Mouse (Mus musculus): ENCODE measurements at regions not wholly inside any gene's neighbourhood (a gene's known extent, or its start where the extent isn't known, plus 50 kb on each side); places are given as distances from the start of the nearest gene placed in this dataset.

DNA sequence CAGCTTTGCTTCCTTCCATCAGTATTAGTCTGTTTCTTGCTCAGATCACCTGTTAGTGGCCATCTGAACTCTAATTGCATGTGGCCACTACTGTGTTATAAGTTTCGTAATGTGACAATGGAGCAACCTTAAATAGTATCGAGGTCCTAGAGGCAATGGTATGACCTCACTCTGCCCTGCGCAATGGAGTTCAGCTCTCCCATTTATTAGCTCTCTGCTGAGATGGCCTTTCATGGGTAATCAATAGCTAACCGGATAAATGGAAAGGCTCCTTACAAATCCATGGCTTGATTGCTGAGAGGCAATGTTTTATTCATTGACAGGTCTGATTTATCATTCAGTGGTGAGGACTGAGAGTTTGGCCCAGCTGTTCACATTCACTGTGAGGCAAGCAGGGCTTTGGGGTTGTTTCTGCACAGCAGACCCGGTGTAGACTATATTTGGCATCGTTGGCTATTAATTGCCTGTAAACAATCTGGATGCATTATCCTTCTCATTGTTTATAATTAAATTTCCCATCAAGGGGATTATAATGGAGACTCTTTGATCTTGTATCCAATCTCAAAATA, 543.9 kb downstream of the Plekhb2 start:
- TF ChIP-seq GATA4 (IDR thresholded peaks at IDR 0.05; ENCODE audit: insufficient replicate concordance, low read length): no peak

DNA sequence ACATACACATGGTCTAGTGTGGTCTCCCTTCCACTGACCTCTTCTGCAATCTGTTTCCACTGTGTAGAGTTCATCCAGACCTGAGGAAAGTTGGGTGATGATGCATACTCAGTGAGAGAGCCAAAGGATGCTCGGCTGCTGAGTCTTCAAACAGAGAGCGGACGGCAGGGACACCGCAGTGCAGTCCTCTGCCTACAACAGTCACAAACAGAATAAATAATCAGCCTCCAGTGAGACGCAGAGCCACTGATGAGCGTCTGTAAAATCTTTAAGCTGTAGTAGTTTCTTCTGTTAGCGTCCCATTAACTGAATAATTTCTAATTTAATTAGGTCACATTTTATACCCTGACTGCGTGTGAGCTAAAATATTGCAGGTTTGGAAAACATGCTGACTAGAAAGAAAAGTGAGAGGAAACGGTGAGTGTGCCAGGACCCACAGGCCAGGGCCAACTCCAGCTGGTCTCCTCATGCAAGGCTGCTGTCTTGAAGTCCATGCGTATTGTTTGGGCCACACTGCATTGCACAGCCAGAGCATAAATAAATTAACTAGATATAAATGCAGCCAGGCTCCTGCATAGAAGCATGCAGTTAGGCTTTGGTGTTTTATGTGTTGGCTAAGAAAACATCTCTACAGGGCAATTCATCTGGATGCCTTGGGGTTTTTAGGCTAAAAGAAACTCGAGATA, 551.0 kb downstream of the Plekhb2 start:
- no peak for TF ChIP-seq GATA4 (IDR thresholded peaks at IDR 0.05; ENCODE audit: insufficient replicate concordance, low read length)

DNA sequence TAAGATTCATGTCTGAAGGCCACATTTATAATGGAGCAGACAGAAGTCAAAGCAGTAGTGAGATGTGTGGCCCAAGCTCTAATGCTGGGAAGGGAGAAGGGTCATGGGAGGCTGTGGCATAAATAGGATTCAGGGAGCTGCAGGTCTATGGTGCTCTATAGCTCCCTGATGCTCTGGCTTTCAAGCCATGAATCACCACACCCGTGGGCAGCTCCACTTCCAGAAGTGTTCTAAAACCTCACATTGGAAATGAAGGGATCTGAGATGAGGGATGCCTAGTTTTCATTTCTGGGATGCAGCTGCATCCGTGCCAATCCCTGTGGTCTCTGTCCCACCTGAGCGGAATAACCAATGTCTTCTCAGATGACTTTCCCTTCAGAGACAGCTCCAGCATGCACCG, 553.2 kb downstream of the Plekhb2 start:
- TF ChIP-seq GATA4 (IDR thresholded peaks at IDR 0.05; ENCODE audit: insufficient replicate concordance, low read length): no peak

DNA sequence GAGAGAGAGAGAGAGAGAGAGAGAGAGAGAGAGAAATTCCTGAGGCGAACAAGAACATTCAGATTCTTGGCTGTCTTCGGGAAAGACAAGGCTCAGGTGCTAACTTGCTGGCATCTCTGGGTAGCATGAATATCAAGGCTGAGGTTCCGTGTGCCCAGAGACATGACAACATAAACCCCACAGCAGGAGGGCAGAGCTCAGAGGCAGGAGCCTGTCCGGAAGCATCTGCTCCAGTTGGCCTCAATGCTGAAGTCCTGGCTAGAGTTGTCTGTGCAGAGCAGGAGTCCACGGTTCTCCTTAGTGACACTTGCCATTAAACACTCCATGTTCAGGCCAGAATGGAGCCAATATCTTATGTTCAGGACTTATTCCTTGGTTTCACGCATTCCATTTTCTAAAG, 555.6 kb downstream of the Plekhb2 start:
- no peak for TF ChIP-seq GATA4 (IDR thresholded peaks at IDR 0.05; ENCODE audit: insufficient replicate concordance, low read length)

DNA sequence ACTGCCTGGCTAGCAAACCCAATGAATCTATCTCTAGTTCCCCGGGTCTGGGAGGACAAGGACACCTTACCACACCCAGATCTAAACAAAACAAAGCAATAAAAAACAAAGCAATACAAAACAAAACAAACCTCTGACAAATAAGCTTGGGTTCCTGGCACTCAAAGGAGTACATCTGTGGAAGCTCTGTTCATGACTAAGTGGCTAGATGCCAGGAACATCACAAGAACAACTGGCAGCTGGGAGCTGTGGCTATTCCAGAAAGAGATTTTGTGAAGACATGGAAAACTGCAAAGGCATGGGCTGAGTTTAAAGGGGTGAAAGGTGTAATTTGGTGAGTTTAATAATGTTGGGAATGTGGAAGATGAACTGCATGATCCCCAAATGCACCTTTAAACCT, 565.9 kb downstream of the Plekhb2 start:
- no peak for TF ChIP-seq GATA4 (IDR thresholded peaks at IDR 0.05; ENCODE audit: insufficient replicate concordance, low read length)

DNA sequence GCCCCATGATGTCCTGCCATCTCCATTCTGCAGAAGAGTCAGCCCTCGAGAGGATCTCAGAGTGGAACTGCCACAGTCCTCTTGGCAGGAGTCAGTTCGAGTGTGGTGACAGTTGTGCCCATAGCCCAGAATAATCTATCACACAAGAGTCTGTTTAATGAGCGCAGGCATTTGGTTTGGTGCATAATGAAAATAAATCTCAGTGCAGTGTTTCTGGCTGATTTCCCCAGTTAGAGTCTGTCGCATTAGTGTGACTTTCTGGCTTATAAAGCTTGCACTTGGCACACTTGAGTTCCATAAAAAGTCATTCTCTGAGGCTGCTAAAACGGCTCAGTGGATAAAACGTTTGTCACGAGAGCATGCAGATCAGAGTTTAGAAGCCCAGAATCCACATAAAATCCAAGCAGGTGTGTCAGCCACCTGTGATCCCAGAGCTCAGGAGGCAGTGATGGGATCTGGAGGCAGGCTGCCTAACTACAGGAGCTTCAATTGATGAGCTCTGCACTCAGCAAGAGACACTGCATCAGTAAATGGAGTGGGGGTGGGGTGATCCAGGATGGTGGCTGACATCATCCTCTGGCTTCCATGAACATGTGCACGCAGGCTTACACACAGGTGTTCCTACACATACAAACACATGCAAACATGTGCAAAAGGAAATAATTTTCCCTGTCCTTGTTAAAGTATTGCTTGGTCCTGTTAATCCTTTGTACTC, 578.5 kb downstream of the Plekhb2 start:
- TF ChIP-seq GATA4 (IDR thresholded peaks at IDR 0.05; ENCODE audit: insufficient replicate concordance, low read length): no peak

DNA sequence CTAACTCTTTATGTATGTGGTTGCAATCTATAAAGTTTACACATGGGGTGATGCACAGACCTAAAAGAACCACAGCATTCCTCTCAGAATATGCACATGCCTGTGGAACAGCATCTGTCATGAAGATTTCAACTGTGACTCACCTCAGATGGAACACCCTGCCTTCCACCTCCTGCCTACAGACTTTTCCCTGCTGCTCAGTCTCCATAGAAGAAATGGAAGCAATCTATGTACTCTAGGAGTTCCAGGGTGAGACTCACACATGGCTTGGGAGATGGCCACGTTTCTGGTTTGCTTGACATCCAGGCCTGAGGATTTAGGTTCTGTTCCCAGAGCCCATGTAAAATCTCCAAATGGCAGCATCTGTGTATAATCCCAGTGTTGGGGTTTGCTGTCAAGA, 579.7 kb downstream of the Plekhb2 start:
- TF ChIP-seq GATA4 (IDR thresholded peaks at IDR 0.05; ENCODE audit: insufficient replicate concordance, low read length): no peak

DNA sequence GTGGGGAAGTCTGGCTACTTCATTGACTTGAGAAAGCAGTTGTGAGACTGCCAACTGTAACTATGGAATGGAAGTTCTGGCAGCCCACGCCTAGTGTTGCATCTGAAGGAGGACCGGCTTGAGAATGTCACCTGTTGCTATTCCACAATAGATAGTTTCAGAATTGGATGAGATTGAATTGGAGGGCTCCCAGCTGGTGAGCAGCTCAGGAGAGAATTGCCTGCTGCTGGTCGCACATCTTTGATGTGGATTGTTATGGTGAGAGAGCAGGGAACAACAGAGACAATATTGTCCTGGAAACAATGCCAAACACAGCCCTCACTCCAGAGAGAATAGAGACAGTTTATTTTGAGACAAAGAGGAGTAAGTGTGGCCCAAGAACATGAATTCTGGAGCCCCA, 585.9 kb downstream of the Plekhb2 start:
- no peak for TF ChIP-seq GATA4 (IDR thresholded peaks at IDR 0.05; ENCODE audit: insufficient replicate concordance, low read length)

DNA sequence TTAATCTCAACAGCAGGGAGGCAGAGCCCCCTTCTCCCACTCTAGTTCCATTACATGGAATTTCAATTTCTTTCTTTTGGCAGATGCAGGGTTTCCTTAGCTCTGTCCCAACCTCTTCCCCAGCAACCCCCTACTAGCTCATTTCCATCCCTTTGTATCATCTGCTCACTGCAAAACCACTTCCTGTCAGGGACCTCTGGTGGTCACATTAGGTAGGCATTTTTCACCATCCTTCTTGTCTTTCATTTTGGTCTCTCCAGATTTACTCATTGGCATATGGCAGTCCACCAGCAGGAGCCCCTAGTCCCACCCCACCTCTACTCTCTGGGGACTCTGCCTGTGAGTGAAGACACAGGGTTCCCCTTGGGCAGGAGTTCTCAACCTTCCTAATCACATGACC, 597.6 kb downstream of the Plekhb2 start:
- no peak for TF ChIP-seq GATA4 (IDR thresholded peaks at IDR 0.05; ENCODE audit: insufficient replicate concordance, low read length)

DNA sequence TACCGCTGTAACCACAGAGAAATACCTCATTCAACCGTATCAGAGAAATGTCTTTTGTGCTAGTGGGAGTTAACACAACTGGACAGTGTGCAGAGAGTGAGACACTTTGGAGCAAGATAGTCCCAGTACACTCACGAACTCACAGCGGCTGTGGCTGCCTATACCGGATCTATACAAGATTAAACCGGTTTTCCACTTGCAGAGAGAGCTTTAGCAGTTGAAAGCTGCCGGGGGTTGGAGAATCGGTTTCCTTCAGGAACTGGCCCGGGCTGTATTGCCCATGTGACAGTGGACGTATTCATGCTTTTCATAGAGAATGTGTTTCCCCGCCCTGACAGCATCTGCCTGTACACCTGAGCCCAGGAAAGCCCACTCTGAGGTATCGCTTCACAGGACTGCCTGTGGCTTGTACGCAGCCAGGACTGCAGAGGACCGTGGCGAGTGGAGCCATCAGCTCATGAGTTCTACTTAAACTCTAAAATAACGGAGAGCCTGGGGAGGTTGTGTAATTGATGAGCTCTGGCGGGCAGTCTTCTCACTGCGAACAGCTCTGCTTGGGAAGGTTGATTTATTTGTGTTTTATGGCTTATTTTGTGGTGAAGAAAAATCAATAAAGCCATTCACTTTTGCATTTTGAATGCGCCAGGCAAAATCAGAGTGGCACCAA, 602.8 kb downstream of the Plekhb2 start:
- no peak for TF ChIP-seq GATA4 (IDR thresholded peaks at IDR 0.05; ENCODE audit: insufficient replicate concordance, low read length)

DNA sequence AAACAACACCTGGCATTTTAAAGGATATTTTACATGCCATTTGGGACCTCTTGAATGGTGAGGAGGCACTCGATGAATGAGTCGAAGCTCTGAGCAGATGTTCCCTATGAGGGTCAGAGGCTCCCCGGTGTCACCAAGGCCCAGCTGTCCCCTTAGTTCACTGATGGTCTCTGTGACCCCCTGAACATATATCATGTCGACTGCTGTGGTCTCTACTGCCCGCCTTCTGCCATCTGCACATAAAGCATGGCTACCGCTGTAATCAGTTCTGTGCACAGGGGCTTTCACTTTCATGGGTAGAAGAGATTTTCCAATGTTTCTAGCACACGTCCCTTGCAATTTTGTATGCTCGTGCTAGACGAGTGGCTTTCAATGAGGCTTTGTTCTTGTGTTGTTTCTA, 607.8 kb downstream of the Plekhb2 start:
- TF ChIP-seq GATA4 (IDR thresholded peaks at IDR 0.05; ENCODE audit: insufficient replicate concordance, low read length): no peak

DNA sequence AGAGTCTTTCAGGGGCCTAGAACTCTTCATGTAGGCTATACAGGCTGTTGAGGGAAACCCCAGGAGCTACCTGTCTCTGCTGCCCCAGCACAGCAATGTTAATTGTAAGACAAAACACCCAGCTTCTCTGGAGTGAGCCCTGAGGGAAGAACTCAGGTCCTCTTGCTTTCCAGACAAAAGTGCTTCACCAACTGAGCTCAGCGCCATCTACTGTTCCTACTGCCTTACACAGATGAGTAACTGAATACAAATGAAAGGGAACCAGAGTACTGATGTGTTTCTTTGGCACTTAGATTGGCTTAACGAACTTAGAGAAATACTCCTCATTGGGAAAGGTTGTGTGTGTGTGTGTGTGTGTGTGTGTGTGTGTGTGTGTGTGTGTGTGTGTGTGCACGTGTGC, 603.1 kb upstream of the Hs6st1 start:
- no peak for TF ChIP-seq GATA4 (IDR thresholded peaks at IDR 0.05; ENCODE audit: insufficient replicate concordance, low read length)

DNA sequence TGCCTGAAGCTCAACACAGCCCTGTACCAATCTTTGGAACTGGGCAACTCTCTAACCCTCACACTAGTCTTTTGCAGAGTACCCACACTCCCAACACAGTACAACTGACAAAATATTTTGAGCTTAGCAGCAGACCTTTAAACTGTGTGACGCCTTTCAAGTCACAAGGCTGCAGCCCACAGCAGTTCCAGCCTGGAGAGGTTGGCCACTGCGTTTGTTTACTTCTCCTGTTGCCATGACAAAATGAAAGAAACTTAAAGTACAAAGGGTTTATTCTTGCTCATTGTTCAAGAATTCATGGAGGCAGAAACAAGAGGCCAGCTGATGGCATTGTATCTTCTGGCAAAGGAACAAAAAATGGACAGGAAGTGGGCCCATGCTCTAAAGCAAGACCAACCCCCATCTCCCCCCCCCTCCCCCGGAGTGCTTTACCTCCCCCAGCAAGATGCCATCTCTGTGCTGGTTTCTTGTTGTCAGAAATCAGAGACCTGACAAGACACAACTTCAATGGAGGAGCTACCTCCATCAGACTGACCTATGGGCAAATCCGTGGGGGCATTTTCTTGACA, 598.9 kb upstream of the Hs6st1 start:
- no peak for TF ChIP-seq GATA4 (IDR thresholded peaks at IDR 0.05; ENCODE audit: insufficient replicate concordance, low read length)

DNA sequence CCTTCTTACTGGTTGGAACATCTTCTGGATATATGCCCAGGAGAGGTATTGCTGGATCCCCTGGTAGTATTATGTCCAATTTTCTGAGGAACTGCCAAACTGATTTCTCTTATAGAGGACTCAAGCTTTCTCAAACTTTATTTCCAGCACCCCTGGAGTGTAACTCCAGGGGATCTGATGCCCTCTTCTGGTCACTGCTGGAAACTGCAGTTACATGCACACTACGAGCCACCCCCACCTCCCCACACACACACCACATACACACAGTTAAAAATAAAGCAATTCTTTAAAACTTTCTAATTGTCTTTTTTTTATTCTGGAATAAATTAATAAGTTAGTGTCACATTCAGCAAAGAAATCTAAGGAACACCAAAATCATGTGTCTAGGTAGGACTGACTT, 589.9 kb upstream of the Hs6st1 start:
- no peak for TF ChIP-seq GATA4 (IDR thresholded peaks at IDR 0.05; ENCODE audit: insufficient replicate concordance, low read length)

DNA sequence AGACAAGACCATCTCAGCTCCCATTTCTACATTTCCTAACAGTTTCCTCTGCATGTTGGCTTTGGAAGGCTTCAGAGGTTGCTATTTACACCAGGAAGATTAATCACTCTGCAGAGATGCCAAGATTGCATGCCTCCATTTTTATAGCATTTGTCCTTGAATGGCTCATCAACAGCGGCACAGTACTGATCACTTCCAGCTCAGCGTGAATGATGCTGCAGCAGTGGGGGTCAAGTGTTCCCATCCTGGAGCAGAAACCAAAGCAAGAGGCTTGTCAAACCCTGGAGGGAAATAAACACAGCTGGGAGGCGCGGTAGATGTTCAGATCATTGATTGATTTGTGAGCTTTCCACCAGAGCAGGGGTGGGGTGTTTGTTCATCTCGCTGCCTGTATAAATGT, 572.2 kb upstream of the Hs6st1 start:
- no peak for TF ChIP-seq GATA4 (IDR thresholded peaks at IDR 0.05; ENCODE audit: insufficient replicate concordance, low read length)

DNA sequence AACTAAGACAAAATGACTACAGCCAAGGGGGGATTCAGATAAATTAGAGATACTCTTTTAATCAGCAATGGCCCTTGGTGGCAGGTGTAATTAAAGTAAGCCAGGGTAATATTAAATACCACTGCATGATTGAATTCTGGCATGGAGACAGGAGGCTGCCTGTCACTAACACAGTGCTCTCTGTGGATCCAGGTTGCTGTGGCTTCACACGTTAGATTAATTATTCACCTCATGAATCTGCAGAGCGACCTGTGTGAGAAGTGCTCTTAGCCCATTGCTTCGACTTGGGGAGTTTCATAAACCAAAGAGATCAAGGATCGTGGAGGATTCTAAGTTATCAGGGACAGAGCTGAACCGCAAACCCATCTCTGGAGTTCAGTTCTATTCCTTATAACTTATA, 545.2 kb upstream of the Hs6st1 start:
- TF ChIP-seq GATA4 (IDR thresholded peaks at IDR 0.05; ENCODE audit: insufficient replicate concordance, low read length): no peak

All from liver, adult (tissue).